Mouse (Mus musculus): ENCODE data around the gene Tbcd. TPM values are rescaled to one million over a fixed set of nuclear protein-coding genes. Genes with fewer than 3 reads are reported as not detected.

Gene Tbcd
- total and polyA plus RNA-seq, 3 experiments: 10.6 to 17.4 (median 11.4) TPM

GRCm38 (mm10) chr11:121581856-121582255, 130.1 kb downstream of the Tbcd start:
- no peak for DNase-seq
- H3K4me1 ChIP-seq (ENCODE audit: control insufficient read depth, insufficient read depth, low read length): no peaks in the 10 kb centered on the region
- H3K4me3 ChIP-seq: no peak overlapping the region
- H3K79me2 ChIP-seq (replicated peaks; ENCODE audit: control insufficient read depth, insufficient read depth, low read length): no peaks in the 10 kb centered on the region
- no peak overlapping the region for H3K27ac ChIP-seq
- no peak overlapping the region for H3K9ac ChIP-seq (ENCODE audit: low read depth, low read length)
- H3K36me3 ChIP-seq (ENCODE audit: control insufficient read depth, insufficient read depth, low read length): no peaks in the 10 kb centered on the region
- TF ChIP-seq POLR2A (IDR thresholded peaks at IDR 0.05; ENCODE audit: insufficient read depth, low read depth, low read length) (no peak), EP300 (IDR thresholded peaks at IDR 0.05; ENCODE audit: insufficient read depth, low read depth, low read length) (no peak), CTCF (IDR thresholded peaks at IDR 0.05) (no peak)
- intact Hi-C loops (cut with DNase I): no loop called here
- no peaks in the 10 kb centered on the region for H3K27me3 ChIP-seq (ENCODE audit: control insufficient read depth, insufficient read depth, low read length)

GRCm38 (mm10) chr11:121597254-121597653, 145.5 kb downstream of the Tbcd start:
- Histone ChIP-seq H3K36me3 (ENCODE audit: control insufficient read depth, insufficient read depth, low read length) (no peaks in the 10 kb centered on the region), H3K79me2 (replicated peaks; ENCODE audit: control insufficient read depth, insufficient read depth, low read length) (no peaks in the 10 kb centered on the region), H3K27ac (no peak overlapping the region), H3K4me3 (no peak overlapping the region), H3K4me1 (ENCODE audit: control insufficient read depth, insufficient read depth, low read length) (no peaks in the 10 kb centered on the region), H3K27me3 (ENCODE audit: control insufficient read depth, insufficient read depth, low read length) (no peaks in the 10 kb centered on the region), H3K9ac (ENCODE audit: low read depth, low read length) (no peak overlapping the region)
- intact Hi-C loops (cut with DNase I): no loop called here
- DNase-seq: no peak
- TF ChIP-seq EP300 (IDR thresholded peaks at IDR 0.05; ENCODE audit: insufficient read depth, low read depth, low read length) (no peak), POLR2A (IDR thresholded peaks at IDR 0.05; ENCODE audit: insufficient read depth, low read depth, low read length) (no peak), CTCF (IDR thresholded peaks at IDR 0.05) (no peak)
- WGBS: 92% methylated on average over 6 of the region's 6 CpGs

GRCm38 (mm10) chr11:121601422-121601821, 149.7 kb downstream of the Tbcd start:
- Histone ChIP-seq H3K4me3 (no peak overlapping the region), H3K9ac (ENCODE audit: low read depth, low read length) (no peak overlapping the region), H3K4me1 (ENCODE audit: control insufficient read depth, insufficient read depth, low read length) (no peaks in the 10 kb centered on the region), H3K36me3 (ENCODE audit: control insufficient read depth, insufficient read depth, low read length) (no peaks in the 10 kb centered on the region), H3K27me3 (ENCODE audit: control insufficient read depth, insufficient read depth, low read length) (no peaks in the 10 kb centered on the region), H3K79me2 (replicated peaks; ENCODE audit: control insufficient read depth, insufficient read depth, low read length) (no peaks in the 10 kb centered on the region), H3K27ac (no peak overlapping the region)
- DNase-seq: no peak
- intact Hi-C loops (cut with DNase I): no loop called here
- TF ChIP-seq POLR2A (IDR thresholded peaks at IDR 0.05; ENCODE audit: insufficient read depth, low read depth, low read length) (no peak), CTCF (IDR thresholded peaks at IDR 0.05) (no peak), EP300 (IDR thresholded peaks at IDR 0.05; ENCODE audit: insufficient read depth, low read depth, low read length) (no peak)
- 86% methylated on average over 3 of the region's 3 CpGs for WGBS

GRCm38 (mm10) chr11:121605604-121606003, 153.9 kb downstream of the Tbcd start:
- H3K27ac ChIP-seq: no peak overlapping the region
- 92% methylated on average over 6 of the region's 6 CpGs for WGBS
- no peaks in the 10 kb centered on the region for H3K27me3 ChIP-seq (ENCODE audit: control insufficient read depth, insufficient read depth, low read length)
- H3K4me3 ChIP-seq: no peak overlapping the region
- H3K79me2 ChIP-seq (replicated peaks; ENCODE audit: control insufficient read depth, insufficient read depth, low read length): no peaks in the 10 kb centered on the region
- DNase-seq: no peak
- no peak overlapping the region for H3K9ac ChIP-seq (ENCODE audit: low read depth, low read length)
- TF ChIP-seq EP300 (IDR thresholded peaks at IDR 0.05; ENCODE audit: insufficient read depth, low read depth, low read length): no peak
- TF ChIP-seq POLR2A (IDR thresholded peaks at IDR 0.05; ENCODE audit: insufficient read depth, low read depth, low read length): no peak
- no peak for TF ChIP-seq CTCF (IDR thresholded peaks at IDR 0.05)
- intact Hi-C loops (cut with DNase I): no loop called here
- H3K4me1 ChIP-seq (ENCODE audit: control insufficient read depth, insufficient read depth, low read length): no peaks in the 10 kb centered on the region
- H3K36me3 ChIP-seq (ENCODE audit: control insufficient read depth, insufficient read depth, low read length): no peaks in the 10 kb centered on the region

GRCm38 (mm10) chr11:121610976-121611375, 159.2 kb downstream of the Tbcd start:
- Histone ChIP-seq H3K27me3 (ENCODE audit: control insufficient read depth, insufficient read depth, low read length) (no peaks in the 10 kb centered on the region), H3K36me3 (ENCODE audit: control insufficient read depth, insufficient read depth, low read length) (no peaks in the 10 kb centered on the region), H3K27ac (no peak overlapping the region), H3K4me3 (no peak overlapping the region), H3K79me2 (replicated peaks; ENCODE audit: control insufficient read depth, insufficient read depth, low read length) (no peaks in the 10 kb centered on the region), H3K9ac (ENCODE audit: low read depth, low read length) (no peak overlapping the region), H3K4me1 (ENCODE audit: control insufficient read depth, insufficient read depth, low read length) (no peaks in the 10 kb centered on the region)
- TF ChIP-seq CTCF (IDR thresholded peaks at IDR 0.05) (no peak), EP300 (IDR thresholded peaks at IDR 0.05; ENCODE audit: insufficient read depth, low read depth, low read length) (no peak), POLR2A (IDR thresholded peaks at IDR 0.05; ENCODE audit: insufficient read depth, low read depth, low read length) (no peak)
- intact Hi-C loops (cut with DNase I): no loop called here
- no peak for DNase-seq

- Histone ChIP-seq H3K4me3 (no peak overlapping the region), H3K4me1 (ENCODE audit: control insufficient read depth, insufficient read depth, low read length) (no peaks in the 10 kb centered on the region), H3K36me3 (ENCODE audit: control insufficient read depth, insufficient read depth, low read length) (no peaks in the 10 kb centered on the region), H3K27ac (no peak overlapping the region), H3K79me2 (replicated peaks; ENCODE audit: control insufficient read depth, insufficient read depth, low read length) (no peaks in the 10 kb centered on the region), H3K9ac (ENCODE audit: low read depth, low read length) (no peak overlapping the region), H3K27me3 (ENCODE audit: control insufficient read depth, insufficient read depth, low read length) (no peaks in the 10 kb centered on the region)
- TF ChIP-seq EP300 (IDR thresholded peaks at IDR 0.05; ENCODE audit: insufficient read depth, low read depth, low read length): no peak
- no peak for TF ChIP-seq POLR2A (IDR thresholded peaks at IDR 0.05; ENCODE audit: insufficient read depth, low read depth, low read length)
- TF ChIP-seq CTCF (IDR thresholded peaks at IDR 0.05): no peak
- no peak for DNase-seq
- WGBS: 64% methylated on average over 3 of the region's 3 CpGs
- intact Hi-C loops (cut with DNase I): no loop called here
These were observed 164.3 kb downstream of the Tbcd start for GRCm38 (mm10) chr11:121615961-121616485.

All from heart, adult 2 months (tissue).